Mouse (Mus musculus) C2C12 (cell line): ENCODE measurements around the gene Gpr174. TPM values are rescaled to one million over a fixed set of nuclear protein-coding genes. Genes with fewer than 3 reads are reported as not detected.

Experiments used
- H3K27me3 ChIP-seq: one replicate; pipeline ENCODE4 v1.6.1; 2011; ENCODE audit not compliant: control insufficient read depth, insufficient read depth, insufficient read length
- H3K36me3 ChIP-seq: one replicate; pipeline ENCODE4 v1.6.1; 2011; ENCODE audit not compliant: control insufficient read depth, insufficient read depth
- H3K4me3 ChIP-seq: one replicate; pipeline ENCODE4 v1.5.1; 2011; ENCODE audit warnings: mild to moderate bottlenecking, control low read depth; ENCODE audit not compliant: poor library complexity, insufficient read depth, severe bottlenecking
- H3K79me2 ChIP-seq: one replicate; pipeline ENCODE4 v1.6.1; 2011; ENCODE audit not compliant: control insufficient read depth, insufficient read depth
- H3K79me3 ChIP-seq: one replicate; pipeline ENCODE4 v1.6.1; 2011; ENCODE audit warnings: low read depth, control low read depth
- H3ac ChIP-seq: one replicate; pipeline ENCODE3; 2011; ENCODE audit warnings: low read depth; ENCODE audit not compliant: control insufficient read depth, insufficient read length
- CEBPB ChIP-seq: IDR thresholded peaks from one replicate; pipeline ENCODE4 v1.6.1; 2011; ENCODE audit warnings: low read depth, mild to moderate bottlenecking, control low read depth, moderate library complexity
- CTCF ChIP-seq: IDR thresholded peaks from one replicate; pipeline ENCODE4 v1.5.1; 2011; ENCODE audit not compliant: control insufficient read depth, insufficient read depth, insufficient read length
- FOSL1 ChIP-seq: IDR thresholded peaks from one replicate; pipeline ENCODE4 v1.8.0; 2011; ENCODE audit warnings: mild to moderate bottlenecking, low read length; ENCODE audit not compliant: poor library complexity, insufficient read depth, severe bottlenecking
- MAX ChIP-seq: IDR thresholded peaks from one replicate; pipeline ENCODE4 v1.6.1; 2011; ENCODE audit warnings: mild to moderate bottlenecking, control low read depth
- MYOD1 ChIP-seq: IDR thresholded peaks from one replicate; pipeline ENCODE4 v1.6.1; 2011; ENCODE audit warnings: low read depth; ENCODE audit not compliant: control insufficient read depth, insufficient read length
- MYOG ChIP-seq: IDR thresholded peaks from one replicate; pipeline ENCODE4 v1.6.1; 2011; ENCODE audit not compliant: control insufficient read depth, insufficient read length; ENCODE audit errors: extremely low read depth
- USF1 ChIP-seq: IDR thresholded peaks from one replicate; pipeline ENCODE4 v1.6.1; 2011; ENCODE audit warnings: low read depth, mild to moderate bottlenecking, control low read depth, moderate library complexity
- long read RNA-seq, 2 experiments: library from polyadenylated mRNA; unstranded; transcript quantifications; one replicate each; pipeline ENCODE4 v2.0.0; 2019 to 2020
- polyA plus RNA-seq: library from polyadenylated mRNA; unstranded; fragments of >200 nt; fragmentation: generic; extraction: Trizol; gene quantifications from one replicate; pipeline ENCODE4 v1.2.1, GENCODE M21; 2012; ENCODE audit warnings: missing spikeins

Gpr174 gene
- not detected for polyA plus RNA-seq
- long read RNA-seq, experiment 1, result 0 reads
- long read RNA-seq, experiment 2, result 0 reads

DNA sequence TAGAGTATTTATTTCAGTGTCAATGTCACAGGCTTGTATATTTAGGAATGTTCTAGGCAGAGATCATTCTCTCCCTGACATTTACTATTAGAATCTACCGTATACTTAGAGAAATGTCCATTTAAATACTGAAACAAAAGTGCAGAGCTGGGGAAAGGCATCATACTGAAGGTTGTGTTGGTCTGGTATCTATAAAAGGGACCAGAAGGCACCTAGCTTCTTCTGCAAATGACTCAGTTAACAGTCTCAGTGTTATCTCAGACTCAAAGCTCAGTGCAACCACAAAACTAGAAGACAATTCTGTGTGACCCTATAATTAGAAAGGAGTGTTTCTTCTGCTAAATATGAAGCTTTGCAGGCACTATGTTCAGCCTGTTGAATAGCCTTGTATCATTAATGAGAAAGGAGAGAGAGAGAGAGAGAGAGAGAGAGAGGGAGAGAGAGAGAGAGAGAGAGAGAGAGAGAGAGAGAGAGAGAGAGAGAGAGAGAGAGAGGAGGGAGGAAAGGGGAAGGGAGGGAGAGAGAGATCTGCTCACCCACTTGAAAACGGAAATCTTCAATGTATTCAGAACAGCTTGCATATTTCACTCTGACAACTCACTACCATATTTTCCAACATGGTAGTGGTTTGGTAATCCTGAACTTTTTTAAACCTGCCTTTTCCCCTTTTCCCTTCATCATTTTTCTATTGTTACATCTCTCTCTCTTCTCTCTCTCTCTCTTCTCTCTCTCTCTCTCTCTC lies at the start of gene Gpr174:
Gene Gpr174 (plus strand): TSS at position 393 of the 742 bp plus-strand sequence.
- no peak within 1 kb of the TSS for H3K4me3 ChIP-seq
- H3K36me3 ChIP-seq, result no peaks in the 10 kb centered on the region
- no peak for TF ChIP-seq CTCF
- TF ChIP-seq MYOG, result no peak
- no peak for TF ChIP-seq MAX
- no peak for TF ChIP-seq CEBPB
- TF ChIP-seq MYOD1, result no peak
- no peak for TF ChIP-seq FOSL1
- TF ChIP-seq USF1, result no peak
- no peaks in the 10 kb centered on the region for H3K79me2 ChIP-seq
- H3K27me3 ChIP-seq, result no peaks in the 10 kb centered on the region
- no peak within 1 kb of the TSS for H3ac ChIP-seq
- H3K79me3 ChIP-seq, result no peaks in the 10 kb centered on the region

DNA sequence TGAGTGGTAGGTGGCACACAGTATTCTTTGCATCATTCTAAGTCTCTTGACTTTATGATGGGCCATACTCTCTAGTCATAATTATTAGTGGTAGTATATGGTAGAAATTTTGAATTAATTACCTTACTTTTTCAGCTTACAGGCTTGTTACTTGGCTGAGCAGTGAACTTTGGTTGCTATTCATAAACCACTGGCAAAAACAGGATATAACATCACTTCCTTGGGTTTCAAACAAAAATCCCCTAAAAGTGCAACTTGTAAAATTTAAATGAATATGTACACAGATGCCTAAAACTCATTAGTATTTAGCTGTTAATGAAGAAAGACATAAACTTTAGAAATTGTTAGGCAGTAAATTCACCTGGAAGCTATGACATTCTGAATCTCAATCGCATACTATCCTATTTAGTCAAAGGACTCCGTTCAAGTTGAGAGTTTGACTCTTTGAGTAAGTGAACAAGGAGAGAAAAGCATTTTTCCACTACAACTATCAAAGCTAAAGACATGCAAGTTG lies 38.0 kb upstream of the Gpr174 start:
- no peaks in the 10 kb centered on the region for H3K27me3 ChIP-seq
- no peaks in the 10 kb centered on the region for H3K36me3 ChIP-seq
- no peak overlapping the region for H3ac ChIP-seq
- no peaks in the 10 kb centered on the region for H3K79me3 ChIP-seq
- H3K4me3 ChIP-seq, result no peak overlapping the region
- TF ChIP-seq CEBPB, result no peak
- TF ChIP-seq MYOG, result no peak
- TF ChIP-seq CTCF, result no peak
- no peak for TF ChIP-seq USF1
- no peak for TF ChIP-seq MYOD1
- no peak for TF ChIP-seq MAX
- no peak for TF ChIP-seq FOSL1
- no peaks in the 10 kb centered on the region for H3K79me2 ChIP-seq

DNA sequence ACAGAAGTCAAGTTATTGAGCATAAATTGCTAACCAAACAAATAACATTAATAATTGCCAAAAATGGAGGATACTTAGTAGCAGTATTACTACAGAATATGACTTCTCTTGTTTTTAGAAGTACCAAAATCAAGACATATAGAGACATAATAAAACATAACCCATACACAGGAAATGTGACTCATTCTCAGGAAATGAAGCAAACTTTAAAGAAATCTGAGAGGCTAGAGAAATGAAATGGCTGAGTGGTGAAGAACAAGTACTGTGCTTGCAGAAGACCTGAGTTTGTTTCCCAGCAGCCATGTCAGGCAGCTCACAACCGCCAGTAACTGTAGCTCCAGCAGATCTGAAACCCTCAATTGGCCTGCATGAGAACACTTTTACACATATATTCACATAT lies 30.8 kb upstream of the Gpr174 start:
- Histone ChIP-seq H3K27me3 (no peaks in the 10 kb centered on the region), H3K79me3 (no peaks in the 10 kb centered on the region), H3K79me2 (no peaks in the 10 kb centered on the region), H3K36me3 (no peaks in the 10 kb centered on the region), H3ac (no peak overlapping the region), H3K4me3 (no peak overlapping the region)
- TF ChIP-seq CTCF (no peak), MYOD1 (no peak), MYOG (no peak), MAX (no peak)

DNA sequence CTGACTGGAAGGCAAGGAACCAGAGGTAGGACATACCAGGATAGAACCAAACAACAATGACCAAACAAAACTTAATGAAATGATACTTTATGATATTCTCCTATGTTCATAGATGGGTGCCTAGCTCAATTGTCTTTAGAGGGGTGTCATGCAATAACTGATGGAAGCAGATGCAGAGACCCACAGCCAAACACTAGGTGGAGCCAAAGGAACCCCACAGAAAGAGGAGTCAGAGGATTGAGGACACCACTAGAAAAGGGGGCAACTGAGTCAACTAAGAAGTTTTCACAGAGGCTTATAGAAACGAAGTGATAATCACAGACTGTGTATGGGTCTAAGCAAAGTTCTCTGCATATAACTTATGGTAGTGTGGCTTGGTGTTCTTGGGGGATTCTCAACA lies 24.5 kb upstream of the Gpr174 start:
- Histone ChIP-seq H3K4me3 (no peak overlapping the region), H3K79me3 (no peaks in the 10 kb centered on the region), H3K36me3 (no peaks in the 10 kb centered on the region), H3K27me3 (no peaks in the 10 kb centered on the region), H3ac (no peak overlapping the region), H3K79me2 (no peaks in the 10 kb centered on the region)
- no peak for TF ChIP-seq MYOG
- no peak for TF ChIP-seq USF1

DNA sequence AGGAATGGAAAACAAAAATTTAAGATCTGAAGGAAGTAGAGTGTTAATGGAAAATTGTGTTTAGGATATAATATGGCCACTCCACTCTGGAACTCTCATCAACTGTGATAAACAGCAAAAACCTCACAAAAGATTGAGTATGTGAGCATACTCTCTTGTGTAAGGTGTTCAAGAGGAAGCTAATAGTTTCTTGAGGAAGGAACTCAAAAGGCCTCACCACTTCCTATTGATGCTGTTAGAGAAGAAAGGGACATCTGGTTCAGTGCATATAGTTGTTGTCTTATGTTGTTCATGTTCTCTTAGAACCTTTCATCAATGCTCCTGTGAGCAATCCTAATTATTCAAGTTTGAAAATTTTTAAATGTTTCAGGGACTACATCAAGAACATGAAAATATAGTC lies 21.0 kb upstream of the Gpr174 start:
- Histone ChIP-seq H3K27me3 (no peaks in the 10 kb centered on the region), H3ac (no peak overlapping the region), H3K79me2 (no peaks in the 10 kb centered on the region), H3K36me3 (no peaks in the 10 kb centered on the region), H3K4me3 (no peak overlapping the region), H3K79me3 (no peaks in the 10 kb centered on the region)
- TF ChIP-seq MYOD1, result no peak
- TF ChIP-seq FOSL1, result no peak
- TF ChIP-seq MAX, result no peak
- no peak for TF ChIP-seq USF1
- no peak for TF ChIP-seq CTCF
- TF ChIP-seq CEBPB, result no peak
- TF ChIP-seq MYOG, result no peak

DNA sequence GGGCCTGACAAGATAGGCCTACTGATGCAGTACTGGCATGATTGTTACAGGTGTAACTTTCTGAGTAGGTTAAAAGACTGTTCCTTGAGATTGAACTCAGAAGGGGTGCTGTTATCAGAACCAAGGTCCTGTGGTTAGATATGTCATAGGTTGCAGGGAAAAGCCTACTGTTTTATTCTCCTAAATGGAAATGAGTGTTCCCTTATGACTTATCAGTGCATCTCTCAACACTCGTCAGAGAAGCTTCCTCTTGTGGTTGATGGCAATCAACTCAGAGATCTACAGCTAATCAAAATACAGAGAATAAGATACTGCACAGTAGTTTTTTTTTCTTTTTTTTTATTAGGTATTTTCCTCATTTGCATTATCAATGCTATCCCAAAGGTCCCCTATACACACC lies 19.2 kb upstream of the Gpr174 start:
- no peak overlapping the region for H3K4me3 ChIP-seq
- no peaks in the 10 kb centered on the region for H3K36me3 ChIP-seq
- H3K79me3 ChIP-seq, result no peaks in the 10 kb centered on the region
- no peaks in the 10 kb centered on the region for H3K79me2 ChIP-seq
- H3K27me3 ChIP-seq, result no peaks in the 10 kb centered on the region
- TF ChIP-seq MYOG (no peak), MAX (no peak), CTCF (no peak), USF1 (no peak), MYOD1 (no peak), CEBPB (no peak), FOSL1 (no peak)
- no peak overlapping the region for H3ac ChIP-seq

DNA sequence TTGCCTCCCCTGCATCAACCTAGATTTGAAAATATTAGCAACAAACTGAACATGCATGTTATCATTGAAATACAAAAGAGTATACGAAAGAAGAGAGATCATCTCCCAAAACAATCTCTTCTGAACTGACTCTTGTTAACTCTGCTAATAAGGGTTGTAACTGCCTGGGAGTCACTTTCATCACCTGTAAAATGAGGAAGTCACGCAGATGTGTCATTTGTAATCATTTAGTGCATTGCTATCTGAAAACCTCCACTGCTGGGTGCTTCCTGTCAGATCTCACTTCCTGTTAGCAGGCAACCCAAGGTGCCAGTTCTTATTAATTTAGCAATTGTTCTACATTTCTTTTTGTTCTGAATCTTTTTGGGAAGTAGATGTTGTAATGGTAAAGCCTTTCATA lies 5.3 kb upstream of the Gpr174 start:
- TF ChIP-seq MAX (no peak), MYOG (no peak), MYOD1 (no peak), FOSL1 (no peak), USF1 (no peak), CTCF (no peak), CEBPB (no peak)
- Histone ChIP-seq H3K79me3 (no peaks in the 10 kb centered on the region), H3K36me3 (no peaks in the 10 kb centered on the region), H3ac (no peak overlapping the region), H3K79me2 (no peaks in the 10 kb centered on the region), H3K4me3 (no peak overlapping the region), H3K27me3 (no peaks in the 10 kb centered on the region)
